Mouse (Mus musculus) lung, postnatal 0 days (tissue): ENCODE results near the gene Tmem201. TPM values are rescaled to one million over a fixed set of nuclear protein-coding genes. Genes with fewer than 3 reads are reported as not detected.
A peak's percentile ranks its signal among the peaks of the same experiment; 100 is the strongest.

Experiments
- ATAC-seq: fragments of 200-750 bp; cut with Nextera tagmentation; 2 replicates; pipeline ENCODE4 v1.8.0; 2017; ENCODE audit warnings: moderate library complexity
- DNase-seq: peaks from one replicate; pipeline ENCODE4 v3.0.0-alpha.2; 2016; ENCODE audit warnings: low spot score
- H3K27ac ChIP-seq: fragments of 300-500 bp; sonication (generic); 2 replicates; pipeline ENCODE4 v1.5.1; 2014; ENCODE audit warnings: antibody characterized with exemption, mild to moderate bottlenecking, low read length, mixed read lengths
- H3K27me3 ChIP-seq: fragments of 300-500 bp; sonication (generic); replicated peaks from 2 replicates; pipeline ENCODE4 v1.6.1; 2014; ENCODE audit warnings: low read length, mixed read lengths; ENCODE audit not compliant: insufficient read depth
- H3K36me3 ChIP-seq: fragments of 300-500 bp; sonication (generic); 2 replicates; pipeline ENCODE4 v1.6.1; 2014; ENCODE audit warnings: low read length, mixed read lengths; ENCODE audit not compliant: insufficient read depth
- H3K4me1 ChIP-seq: fragments of 300-500 bp; sonication (generic); 2 replicates; pipeline ENCODE4 v1.6.1; 2014; ENCODE audit warnings: antibody characterized with exemption, low read depth, low read length, mixed read lengths; ENCODE audit not compliant: insufficient read depth
- H3K4me2 ChIP-seq: fragments of 300-500 bp; sonication (generic); replicated peaks from 2 replicates; pipeline ENCODE4 v1.6.1; 2014; ENCODE audit warnings: low read depth, mild to moderate bottlenecking, low read length, moderate library complexity, mixed read lengths
- H3K4me3 ChIP-seq: fragments of 300-500 bp; sonication (generic); 2 replicates; pipeline ENCODE4 v1.5.1; 2014; ENCODE audit warnings: low read depth, low read length
- H3K9ac ChIP-seq: fragments of 300-500 bp; sonication (generic); replicated peaks from 2 replicates; pipeline ENCODE4 v1.6.1; 2014; ENCODE audit warnings: low read depth, mild to moderate bottlenecking
- H3K9me3 ChIP-seq: fragments of 300-500 bp; sonication (generic); 2 replicates; pipeline ENCODE4 v1.6.1; 2016; ENCODE audit warnings: low read length, mixed read lengths
- CTCF ChIP-seq: IDR thresholded peaks from 2 replicates; pipeline ENCODE4 v1.5.1; 2016; ENCODE audit warnings: antibody characterized with exemption, mild to moderate bottlenecking
- EP300 ChIP-seq: IDR thresholded peaks from 2 replicates; pipeline ENCODE4 v1.6.1; 2016; ENCODE audit warnings: antibody characterized with exemption, mild to moderate bottlenecking, control low read depth
- WGBS: fragments of 180-500 bp; shearing (Covaris S2); extraction: QIAGEN DNeasy Blood & Tissue Kit; methylation state at CpG from one replicate; pipeline ENCODE4 v1.1.7; 2014; 5-methylcytosine and 5-hydroxymethylcytosine counted together
- polyA plus RNA-seq: library from polyadenylated mRNA; unstranded; fragments of >200 nt; fragmentation: Nextera tagmentation; extraction: Ambion mirVana; gene quantifications from 2 replicates; pipeline ENCODE4 v1.2.1, GENCODE M21; 2015

Tmem201 gene
- polyA plus RNA-seq, 1 experiment from 2014 or later = 8.2 TPM

DNA sequence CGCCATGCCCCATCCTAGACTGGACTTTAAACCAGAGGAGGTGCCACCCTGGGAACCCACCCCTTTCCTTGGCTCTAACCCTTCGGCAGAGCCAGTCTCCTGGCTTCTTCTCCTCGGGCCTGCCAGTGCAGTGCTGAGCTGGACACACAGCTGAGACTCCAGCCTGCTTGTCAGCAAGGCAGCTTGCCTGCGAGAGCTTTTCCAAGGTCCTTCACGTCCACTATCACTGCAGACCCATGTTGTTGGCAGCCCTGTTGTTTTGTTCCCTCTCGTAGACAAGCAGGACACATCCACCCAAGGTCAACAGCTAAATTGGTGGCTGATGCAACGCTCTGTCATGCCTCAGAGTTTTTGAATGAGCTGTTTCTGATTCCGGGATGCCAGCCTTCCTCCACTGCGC, 39.3 kb upstream of the Tmem201 start:
- 63% methylated on average over 9 of the region's 9 CpGs for WGBS
- no peak overlapping the region for H3K27ac ChIP-seq
- H3K4me2 ChIP-seq = no peak overlapping the region

DNA sequence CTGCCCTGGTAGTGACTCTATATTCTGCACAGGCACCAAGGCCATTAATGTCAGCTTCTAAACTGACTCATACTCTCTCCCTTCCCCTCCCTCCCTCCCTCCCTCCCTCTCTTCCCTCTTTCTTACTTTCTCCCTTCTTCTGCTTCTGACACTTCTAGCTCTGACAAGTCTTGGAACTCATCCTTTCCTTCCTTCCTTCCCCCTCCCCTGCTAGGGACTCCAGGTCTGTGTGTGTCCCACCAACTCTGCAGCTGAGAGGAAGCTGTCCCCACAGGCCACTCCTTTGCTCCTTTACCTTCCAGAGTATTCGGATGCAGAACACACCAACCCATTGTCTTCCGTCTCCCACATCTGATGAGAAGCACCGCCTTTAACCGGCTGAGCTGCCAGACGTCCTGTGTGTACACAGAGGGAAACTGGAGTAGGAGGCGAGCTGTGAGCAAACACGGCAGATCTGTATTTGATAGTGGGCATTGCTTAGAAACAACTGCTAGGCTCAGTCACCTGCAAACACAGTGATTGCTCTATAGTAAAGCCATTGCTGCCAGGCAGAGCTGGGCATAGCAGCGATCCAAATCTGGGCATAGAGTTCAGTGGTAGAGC, 38.0 kb upstream of the Tmem201 start:
- ATAC-seq = no peak
- no peaks in the 10 kb centered on the region for H3K9me3 ChIP-seq
- TF ChIP-seq CTCF = no peak
- TF ChIP-seq EP300 = no peak
- 9% methylated on average over 8 of the region's 8 CpGs for WGBS
- H3K4me3 ChIP-seq = no peak overlapping the region
- no peak overlapping the region for H3K9ac ChIP-seq
- no peaks in the 10 kb centered on the region for H3K27me3 ChIP-seq
- DNase-seq = peak; percentile 43
- H3K4me2 ChIP-seq = no peak overlapping the region
- H3K27ac ChIP-seq = no peak overlapping the region
- H3K36me3 ChIP-seq = no peaks in the 10 kb centered on the region
- H3K4me1 ChIP-seq = peaks cover 9% of the 10 kb centered on the region

More for the DNA sequence above, 39.3 kb upstream of the Tmem201 start:
- H3K36me3 ChIP-seq = no peaks in the 10 kb centered on the region
- H3K9me3 ChIP-seq = no peaks in the 10 kb centered on the region
- H3K9ac ChIP-seq = no peak overlapping the region
- no peak for TF ChIP-seq CTCF
- TF ChIP-seq EP300 = no peak
- ATAC-seq (no peak), DNase-seq (no peak)
- H3K27me3 ChIP-seq = no peaks in the 10 kb centered on the region
- no peak overlapping the region for H3K4me3 ChIP-seq
- H3K4me1 ChIP-seq = peaks cover 9% of the 10 kb centered on the region

DNA sequence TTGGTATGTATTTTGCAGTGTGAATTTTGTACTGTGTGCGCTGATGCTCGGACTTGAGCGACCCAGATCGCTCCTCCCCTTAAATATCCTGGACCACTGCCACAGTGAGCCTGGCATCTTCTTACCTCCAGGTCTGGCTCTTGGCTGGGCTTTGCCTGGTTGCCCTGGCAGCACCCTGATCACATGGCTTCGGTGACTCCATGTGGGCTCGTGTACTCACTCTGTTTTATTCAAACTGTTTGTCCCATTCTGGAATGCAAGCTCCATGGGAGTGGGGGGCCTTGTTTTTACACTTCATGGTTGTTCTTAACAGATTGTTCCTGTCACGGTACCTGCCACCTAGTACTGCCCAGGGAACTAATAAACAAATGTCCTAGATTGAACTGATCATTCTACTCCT, 37.5 kb upstream of the Tmem201 start:
- DNase-seq = no peak

DNA sequence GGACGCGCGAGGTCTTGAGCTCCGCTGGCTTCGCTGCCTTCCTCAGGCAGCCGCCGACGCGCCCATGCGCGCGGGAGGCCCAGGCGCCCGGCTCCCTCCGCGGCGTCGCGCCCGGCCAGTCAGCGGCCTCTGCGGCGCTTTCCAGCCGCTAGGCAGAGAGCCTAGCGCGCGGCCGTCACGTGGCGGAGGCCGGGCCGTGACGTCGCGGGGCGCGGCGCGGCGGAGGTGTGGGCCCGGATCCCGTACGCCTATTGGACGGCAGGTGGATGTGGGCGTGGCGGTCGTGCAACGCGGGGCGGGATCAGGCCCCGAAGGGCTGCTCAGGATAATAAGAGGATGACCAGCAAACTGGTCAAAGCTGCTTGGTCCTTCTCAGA, 36.2 kb upstream of the Tmem201 start, which contains the start of gene Slc25a33:
Gene Slc25a33 (minus strand): TSS at position 184 of the 377 bp plus-strand sequence.
- no peaks in the 10 kb centered on the region for H3K27me3 ChIP-seq
- TF ChIP-seq CTCF (no peak), EP300 (no peak)
- peak within 1 kb of the TSS; percentile 60 for H3K4me3 ChIP-seq
- H3K27ac ChIP-seq = peak within 1 kb of the TSS; percentile 59
- H3K4me1 ChIP-seq = peaks cover 9% of the 10 kb centered on the region
- no peaks in the 10 kb centered on the region for H3K9me3 ChIP-seq
- H3K36me3 ChIP-seq = no peaks in the 10 kb centered on the region
- ATAC-seq (peak; percentile 99), DNase-seq (peak; percentile 97)
- WGBS = under 1% methylated on average over 45 of the region's 51 CpGs
- H3K4me2 ChIP-seq = peak within 1 kb of the TSS; percentile 97
- peak within 1 kb of the TSS; percentile 63 for H3K9ac ChIP-seq

More for the DNA sequence above, 37.5 kb upstream of the Tmem201 start:
- no peak overlapping the region for H3K27ac ChIP-seq
- no peaks in the 10 kb centered on the region for H3K36me3 ChIP-seq
- WGBS = 43% methylated on average over 7 of the region's 7 CpGs
- no peak overlapping the region for H3K4me3 ChIP-seq
- TF ChIP-seq CTCF (no peak), EP300 (no peak)
- no peaks in the 10 kb centered on the region for H3K27me3 ChIP-seq
- no peak overlapping the region for H3K4me2 ChIP-seq
- ATAC-seq = no peak
- no peaks in the 10 kb centered on the region for H3K9me3 ChIP-seq
- peaks cover 9% of the 10 kb centered on the region for H3K4me1 ChIP-seq
- H3K9ac ChIP-seq = no peak overlapping the region

DNA sequence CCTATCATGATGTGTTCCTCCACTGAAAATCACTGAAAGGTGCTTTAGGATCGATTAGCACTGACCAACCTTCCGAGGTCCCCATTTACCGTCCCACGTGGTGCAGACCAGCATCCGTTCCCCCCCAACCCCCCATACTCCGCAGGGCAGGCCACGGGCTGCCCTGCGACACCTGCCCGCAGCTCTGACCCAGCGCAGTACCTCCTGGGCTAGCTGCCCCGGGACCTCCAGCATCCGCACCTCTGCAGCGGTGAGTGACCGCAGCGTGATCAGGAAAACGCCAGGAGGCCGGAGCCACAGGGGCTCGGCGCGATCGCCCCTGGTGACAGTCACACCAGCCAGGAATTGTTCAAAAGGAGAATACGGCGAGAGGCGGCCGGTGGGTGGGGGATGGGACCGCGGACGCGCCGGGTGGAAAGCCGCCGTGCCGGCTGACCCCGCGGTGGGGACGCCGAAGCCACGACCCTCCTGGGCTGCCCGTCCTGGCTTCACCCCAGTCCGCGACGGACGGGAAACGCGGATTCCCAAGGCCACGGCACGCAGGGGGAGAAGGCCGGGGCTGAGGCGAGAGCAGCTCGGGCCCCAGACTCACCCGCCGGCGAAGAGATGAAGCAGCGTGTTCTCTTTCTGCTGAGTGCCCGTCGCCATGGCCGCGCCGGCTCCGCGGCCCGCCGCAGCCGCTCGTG, 35.7 kb upstream of the Tmem201 start:
- Histone ChIP-seq H3K9ac (peak overlapping the region; percentile 63), H3K9me3 (no peaks in the 10 kb centered on the region), H3K4me2 (peak overlapping the region; percentile 97), H3K4me1 (peaks cover 9% of the 10 kb centered on the region), H3K27ac (peak overlapping the region; percentile 59), H3K4me3 (peak overlapping the region; percentile 60), H3K36me3 (no peaks in the 10 kb centered on the region), H3K27me3 (no peaks in the 10 kb centered on the region)
- TF ChIP-seq CTCF (no peak), EP300 (no peak)
- DNase-seq (peak; percentile 28), ATAC-seq (no peak; the same call in 1 of the 2 replicates)
- 2% methylated on average over 51 of the region's 65 CpGs for WGBS

DNA sequence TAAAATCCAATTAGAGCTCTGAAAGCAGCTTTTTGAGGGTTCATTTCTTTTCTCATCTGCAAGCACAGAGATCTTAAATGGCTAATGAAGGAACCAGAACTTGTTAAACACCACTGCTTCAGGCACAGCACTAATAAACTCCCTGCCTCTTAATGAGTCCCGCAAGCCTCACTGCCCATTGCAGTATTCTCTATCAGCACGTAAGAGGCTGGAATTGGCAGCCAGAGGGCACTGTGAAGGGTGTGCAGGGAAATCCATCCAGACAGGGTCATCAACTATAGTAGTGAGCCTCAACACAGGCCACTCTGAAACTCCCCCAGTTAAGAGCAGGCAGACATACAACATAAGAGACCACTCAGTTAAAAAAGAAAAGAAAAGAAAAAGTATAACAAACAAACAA, 34.5 kb upstream of the Tmem201 start:
- ATAC-seq (no peak), DNase-seq (peak; percentile 39)
- no peaks in the 10 kb centered on the region for H3K27me3 ChIP-seq
- no peaks in the 10 kb centered on the region for H3K36me3 ChIP-seq
- peaks cover 9% of the 10 kb centered on the region for H3K4me1 ChIP-seq
- WGBS = 37% methylated on average over 2 of the region's 2 CpGs
- H3K27ac ChIP-seq = no peak overlapping the region
- H3K9me3 ChIP-seq = no peaks in the 10 kb centered on the region
- no peak overlapping the region for H3K9ac ChIP-seq
- TF ChIP-seq EP300 = no peak
- TF ChIP-seq CTCF = peak; percentile 63
- no peak overlapping the region for H3K4me3 ChIP-seq
- H3K4me2 ChIP-seq = no peak overlapping the region
